Mouse (Mus musculus): ENCODE data around the gene Caly.

- TF ChIP-seq CTCF (IDR thresholded peaks at IDR 0.05; ENCODE audit: control insufficient read depth, insufficient read depth, low read length) (no peak), POLR2A (IDR thresholded peaks at IDR 0.05; ENCODE audit: borderline replicate concordance, control insufficient read depth, low read depth, low read length) (no peak)
Measured at GRCm38 (mm10) chr7:140060936-140061831, 21.2 kb downstream of the Caly start.

Measured in bone marrow, adult 2 months (tissue).